Mouse (Mus musculus) bone marrow macrophage, adult 2 months (primary cell): ENCODE measurements around the gene Rcan2.

Experiments
- CTCF ChIP-seq: IDR thresholded peaks from 2 replicates; pipeline ENCODE4 v1.5.1; 2012; ENCODE audit warnings: low read depth, mild to moderate bottlenecking, low read length, moderate library complexity
- POLR2A ChIP-seq: IDR thresholded peaks from 2 replicates; pipeline ENCODE4 v1.6.1; 2012; ENCODE audit warnings: mild to moderate bottlenecking, low read depth, low read length, borderline replicate concordance

GRCm38 (mm10) chr17:43977572-43977971, 176.4 kb downstream of the Rcan2 start:
- TF ChIP-seq POLR2A (no peak), CTCF (no peak)
